Mouse (Mus musculus) liver, embryonic 14.5 days (tissue): ENCODE data around the gene Klhl35.
A peak's percentile ranks its signal among the peaks of the same experiment; 100 is the strongest.

Experiments
- CTCF ChIP-seq: IDR thresholded peaks from 2 replicates; pipeline ENCODE4 v1.5.1; 2016; ENCODE audit warnings: antibody characterized with exemption, low read depth, control low read depth
- EP300 ChIP-seq: IDR thresholded peaks from 2 replicates; pipeline ENCODE4 v1.6.1; 2016; ENCODE audit warnings: antibody characterized with exemption, low read depth

GRCm38 (mm10) chr7:99445833-99446232 is 20.0 kb upstream of the Klhl35 start:
- TF ChIP-seq CTCF (peak; percentile 61), EP300 (no peak)
